Mouse (Mus musculus) thymus, postnatal 14 days (tissue): ENCODE data around the gene Ercc8.
A peak's percentile ranks its signal among the peaks of the same experiment; 100 is the strongest.

Experiments used
- DNase-seq: peaks from one replicate; pipeline ENCODE4 v3.0.0; 2021

Gene Ercc8

DNA sequence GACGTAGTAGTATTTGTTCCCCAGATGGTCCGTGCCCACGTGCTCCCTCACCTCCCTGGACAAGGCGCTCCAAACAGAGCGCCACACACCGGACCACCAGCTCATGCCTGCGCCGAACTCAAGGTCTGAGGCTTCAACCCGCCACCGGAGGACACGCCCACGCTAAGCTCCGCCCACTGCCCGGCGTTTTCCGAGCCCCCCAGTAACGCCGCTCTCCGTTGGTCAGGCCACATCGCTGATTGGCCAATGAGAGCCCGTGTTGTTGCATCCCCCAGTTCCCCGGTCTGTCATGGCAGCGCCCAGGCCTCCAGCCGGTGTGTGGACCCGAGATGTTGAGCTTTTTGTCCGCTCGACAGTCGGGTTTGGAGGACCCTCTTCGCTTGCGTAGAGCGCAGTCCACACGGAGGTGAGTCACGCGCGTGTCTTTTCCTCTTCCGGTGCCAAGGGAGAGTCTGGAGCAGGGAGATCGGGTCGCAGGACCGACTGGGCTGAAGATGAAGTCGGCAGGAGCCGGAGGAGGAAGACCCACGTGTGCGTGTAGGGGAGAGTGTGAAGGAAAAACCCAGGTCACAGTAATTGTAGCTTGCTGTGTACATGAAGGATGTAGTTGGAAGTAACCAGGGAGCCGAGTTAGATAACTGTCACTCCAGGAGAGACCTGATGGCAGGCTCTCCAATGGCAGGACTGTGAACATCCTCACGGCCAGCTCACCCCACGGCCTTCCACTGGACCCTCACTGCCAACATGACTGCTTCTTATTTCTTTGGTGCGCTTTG lies at the start of gene Ercc8, which contains the start of gene Ndufaf2:
Gene Ercc8, plus strand, starts transcription at position 267 of the 776 bp plus-strand sequence.
Gene Ndufaf2, minus strand, starts transcription at position 159 of the 776 bp plus-strand sequence.
- DNase-seq: peak; percentile 97

DNA sequence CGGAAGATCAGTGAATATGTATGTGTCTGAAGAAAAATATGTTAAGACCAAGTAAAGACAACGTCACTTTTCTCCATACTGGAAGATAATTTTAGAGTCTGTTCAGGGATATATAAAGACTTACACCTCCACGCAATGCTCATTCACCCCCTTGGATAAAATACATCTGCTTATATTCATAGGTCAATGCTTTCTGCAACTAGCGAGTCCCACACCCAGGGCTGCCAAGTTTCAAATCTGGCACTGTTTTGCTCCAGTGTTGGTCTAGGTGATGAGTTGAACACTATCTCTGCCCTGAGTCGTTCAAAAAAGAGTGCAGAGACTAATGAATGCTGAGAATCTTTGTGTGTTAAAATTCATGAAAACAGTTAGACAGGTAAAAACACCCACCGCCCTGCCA lies 47.6 kb upstream of the Ercc8 start:
- no peak for DNase-seq

DNA sequence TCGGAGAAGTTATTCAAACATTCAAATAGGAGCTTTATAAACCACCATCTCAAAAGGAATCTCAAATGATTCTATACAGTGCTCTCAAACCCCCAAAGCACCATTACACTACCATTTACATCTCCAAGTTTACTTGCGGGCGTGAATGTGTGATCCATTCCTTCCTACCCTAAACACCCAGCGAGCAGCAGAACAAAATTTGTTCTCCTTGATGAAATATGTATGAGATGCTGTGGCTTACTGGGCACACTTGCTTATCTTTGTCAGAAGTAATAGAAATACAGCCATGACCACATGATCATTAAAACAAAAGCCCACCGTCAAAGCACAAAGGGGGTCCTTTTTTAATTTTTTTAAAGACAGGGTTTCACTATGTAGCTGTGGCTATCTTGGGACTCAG lies 45.0 kb upstream of the Ercc8 start:
- no peak for DNase-seq

DNA sequence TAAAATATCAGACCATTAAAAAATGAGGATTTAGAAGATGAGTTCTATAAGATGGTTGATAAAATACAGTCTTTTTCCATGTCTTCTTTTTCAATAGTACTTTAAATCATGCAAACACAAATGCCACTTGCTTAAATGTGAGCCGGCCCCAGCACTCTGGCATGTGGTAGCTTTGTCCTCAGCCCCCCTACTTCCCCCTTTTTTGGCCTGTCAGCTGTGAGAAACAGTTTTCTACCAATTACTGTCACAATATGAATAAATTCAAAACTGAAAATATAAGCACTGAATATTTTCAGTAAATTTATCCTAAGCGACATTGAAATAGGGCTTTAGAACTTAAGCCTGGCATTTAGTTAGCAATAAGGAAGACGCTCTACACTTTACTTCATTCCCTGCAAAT lies 44.3 kb upstream of the Ercc8 start:
- no peak for DNase-seq

DNA sequence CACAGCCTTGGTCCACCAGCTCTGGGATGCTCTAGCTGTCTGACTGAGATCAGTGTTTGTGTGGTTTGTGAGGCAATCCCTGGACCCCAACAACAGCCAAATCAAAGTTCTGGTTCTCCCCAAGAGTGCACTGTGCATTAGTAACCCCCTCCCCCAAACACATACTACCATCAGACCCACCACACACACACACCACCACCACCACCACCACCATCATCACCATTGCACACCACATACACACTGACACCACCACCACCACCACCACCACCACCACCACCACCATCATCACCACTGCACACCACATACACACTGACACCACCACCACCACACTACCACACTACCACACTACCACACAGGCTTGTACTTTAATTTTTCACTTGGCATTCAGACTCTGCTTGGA lies 40.9 kb upstream of the Ercc8 start:
- no peak for DNase-seq

DNA sequence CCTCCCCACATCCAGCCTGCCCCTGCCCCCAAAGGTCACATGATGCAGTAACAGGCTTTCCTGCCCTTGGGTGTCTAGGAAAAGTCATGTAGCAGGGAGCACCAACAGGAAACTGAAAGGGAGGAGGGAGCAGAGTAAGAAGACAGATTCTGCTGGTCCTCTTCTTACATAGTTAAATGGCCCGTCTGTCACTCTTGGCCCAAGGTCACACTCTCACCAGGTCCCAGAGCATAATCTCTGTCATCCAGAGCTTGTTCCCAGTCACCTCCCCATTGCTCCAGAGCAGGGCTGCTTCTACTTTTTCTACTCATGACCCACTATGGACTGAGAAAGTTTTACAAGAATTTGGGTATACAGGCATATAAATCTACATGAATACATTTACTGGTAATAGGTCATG lies 40.3 kb upstream of the Ercc8 start:
- DNase-seq: no peak

DNA sequence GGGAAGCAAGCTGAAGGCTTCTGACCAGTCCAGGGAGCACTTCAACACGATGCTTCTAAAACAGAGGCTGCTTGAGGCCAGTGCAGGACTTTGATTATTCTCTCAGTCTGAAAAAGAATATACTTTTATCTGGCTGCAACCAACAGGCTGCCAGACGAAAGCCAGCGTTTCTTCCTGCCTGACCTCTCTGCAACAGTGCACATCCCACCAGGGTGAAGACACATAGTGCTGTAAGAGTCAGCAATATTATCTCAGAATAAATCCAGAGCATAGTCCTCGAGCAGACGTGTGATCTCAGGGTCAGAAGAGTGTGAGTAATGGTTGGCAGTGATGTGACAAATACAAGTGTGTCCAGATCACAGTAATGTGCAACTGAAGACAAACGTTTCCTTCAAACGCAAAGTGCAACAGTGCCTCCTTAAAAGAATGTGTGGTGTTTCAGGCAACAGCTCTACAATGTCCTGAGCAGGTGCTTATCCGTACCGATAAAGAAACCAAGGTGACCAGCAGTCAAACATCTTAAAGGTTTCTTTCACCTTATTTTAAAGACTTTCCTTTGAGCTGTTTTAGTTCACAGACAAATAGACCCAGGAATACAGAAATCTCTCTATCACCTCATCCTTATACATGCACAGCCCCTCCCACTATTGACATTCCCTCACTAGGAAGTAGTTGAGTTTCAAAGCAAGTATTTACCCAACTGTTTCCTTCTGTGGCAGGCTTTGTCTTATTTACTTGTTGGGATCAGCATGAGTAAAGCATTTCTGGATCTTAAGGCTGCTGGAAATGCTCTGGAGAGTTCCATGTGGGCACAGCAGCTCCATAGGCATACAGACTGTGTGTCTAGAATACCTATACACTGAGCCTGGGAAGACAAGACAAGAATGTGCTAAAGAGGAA lies 38.9 kb upstream of the Ercc8 start:
- no peak for DNase-seq

DNA sequence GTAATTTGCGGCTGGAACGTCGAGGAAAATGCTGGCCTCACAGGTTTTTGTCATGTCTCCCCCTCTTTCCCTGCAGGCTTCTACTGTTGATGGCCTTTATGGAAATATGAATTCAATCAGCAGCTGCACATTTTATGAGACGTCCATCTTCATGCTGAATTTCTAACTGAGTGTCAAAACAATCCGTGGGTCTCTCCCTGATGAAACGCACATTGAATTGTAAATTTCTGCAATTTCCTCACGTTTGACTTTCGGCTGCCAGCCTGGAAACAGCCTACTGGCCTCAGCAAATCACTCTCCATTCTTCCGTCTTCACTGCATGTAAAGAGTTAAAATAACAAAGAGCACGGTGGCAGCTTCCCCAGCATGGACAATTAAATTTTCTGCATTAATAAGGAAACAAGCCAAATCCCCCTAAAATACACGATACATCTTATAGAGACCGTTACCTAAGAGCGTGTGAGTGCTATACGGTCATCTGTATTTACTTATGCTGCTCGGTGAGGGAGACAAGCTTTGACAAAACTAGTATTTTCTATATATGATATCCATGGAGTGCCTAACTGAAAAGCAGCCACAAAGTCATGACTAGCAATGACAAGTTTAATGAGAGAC lies 35.3 kb upstream of the Ercc8 start:
- DNase-seq: no peak

DNA sequence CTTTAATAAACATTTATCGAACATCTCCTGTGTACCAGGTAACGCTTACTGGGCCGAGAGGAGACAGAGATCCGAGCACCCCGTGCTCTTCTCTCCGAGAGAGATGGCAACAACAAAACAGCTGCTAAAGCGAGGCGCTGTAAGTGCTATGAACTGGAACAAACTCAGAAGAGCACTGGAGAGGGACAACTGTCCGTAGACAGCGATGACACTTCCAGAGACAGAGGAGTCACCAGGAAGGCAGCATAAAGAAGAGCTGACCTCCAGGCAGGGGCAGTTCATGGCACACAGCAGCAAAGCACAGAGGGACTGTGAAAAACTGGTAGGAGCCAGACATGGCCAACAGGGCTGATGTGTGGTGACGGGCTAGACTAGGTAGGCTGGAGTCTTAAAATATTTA lies 34.4 kb upstream of the Ercc8 start:
- no peak for DNase-seq

DNA sequence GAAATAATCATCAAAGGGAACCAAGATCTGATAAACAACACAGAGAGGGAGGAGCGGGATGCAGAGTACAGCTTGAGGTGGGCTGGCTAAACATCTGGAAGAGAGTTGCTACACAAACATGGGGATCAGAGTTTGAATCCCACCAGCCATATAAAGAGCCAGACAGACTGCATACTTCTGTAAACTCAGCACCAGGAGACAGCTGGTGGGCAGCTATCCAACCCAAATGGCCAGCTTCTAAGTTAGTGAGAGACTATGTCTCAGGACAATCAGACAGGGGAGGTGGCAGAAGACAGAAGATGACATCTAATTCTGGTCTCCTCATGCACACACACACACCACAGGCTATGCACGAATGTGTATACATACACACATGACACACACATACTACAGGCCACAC lies 32.3 kb upstream of the Ercc8 start:
- no peak for DNase-seq

DNA sequence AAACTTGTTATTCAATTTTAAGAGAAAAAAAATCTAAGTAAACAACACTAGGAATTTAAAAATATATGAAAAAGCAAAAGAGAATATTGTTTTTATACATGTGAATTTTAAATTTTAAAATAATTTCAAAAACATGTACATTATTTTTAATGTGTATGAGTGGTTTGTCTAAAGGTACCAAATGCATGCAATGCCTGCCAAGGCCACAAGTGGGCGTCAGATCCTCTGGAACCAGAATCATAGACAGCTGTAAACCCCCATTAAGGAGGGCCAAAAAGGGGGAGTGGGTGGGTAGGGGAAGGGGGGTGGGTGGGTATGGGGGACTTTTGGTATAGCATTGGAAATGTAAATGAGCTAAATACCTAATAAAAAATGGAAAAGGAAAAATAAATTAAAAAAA lies 31.4 kb upstream of the Ercc8 start:
- DNase-seq: peak; percentile 61

DNA sequence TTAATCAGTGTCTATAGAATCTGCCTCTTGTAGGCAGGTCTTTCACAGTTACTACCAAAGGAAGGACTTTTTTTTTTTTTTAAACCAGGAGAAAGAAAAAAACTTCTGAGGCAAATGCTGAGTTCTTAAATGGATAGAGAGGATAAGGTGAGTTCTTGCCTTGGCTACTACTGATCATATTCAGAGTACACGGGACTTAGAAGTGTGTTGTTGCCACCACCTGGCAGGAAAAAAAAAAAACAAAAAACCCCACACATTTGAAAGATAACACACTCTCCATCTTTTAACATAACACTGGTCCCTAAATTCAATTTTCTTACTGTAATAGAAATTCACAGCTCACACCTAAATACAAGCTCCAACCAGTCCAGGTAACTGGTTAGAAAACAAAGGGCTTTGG lies 30.6 kb upstream of the Ercc8 start:
- DNase-seq: no peak

DNA sequence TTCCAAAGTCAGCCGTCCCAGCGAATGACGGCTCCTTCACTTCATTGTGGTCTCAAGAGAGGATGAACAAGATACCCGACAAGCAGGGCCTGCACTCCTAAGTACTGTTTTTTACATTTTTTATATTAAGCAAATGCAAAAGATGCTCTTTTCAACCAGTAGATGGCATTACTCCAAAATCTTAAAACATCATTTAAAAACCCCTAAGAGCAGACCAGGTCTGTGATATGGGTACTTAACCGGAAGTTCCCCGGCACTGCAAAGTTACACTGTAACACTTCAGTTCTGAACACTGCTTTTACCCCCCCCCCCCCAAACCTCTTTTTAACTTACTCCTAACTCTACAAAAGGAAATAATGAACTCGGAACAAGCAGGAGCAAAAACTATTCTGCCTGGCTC lies 29.5 kb upstream of the Ercc8 start:
- no peak for DNase-seq

DNA sequence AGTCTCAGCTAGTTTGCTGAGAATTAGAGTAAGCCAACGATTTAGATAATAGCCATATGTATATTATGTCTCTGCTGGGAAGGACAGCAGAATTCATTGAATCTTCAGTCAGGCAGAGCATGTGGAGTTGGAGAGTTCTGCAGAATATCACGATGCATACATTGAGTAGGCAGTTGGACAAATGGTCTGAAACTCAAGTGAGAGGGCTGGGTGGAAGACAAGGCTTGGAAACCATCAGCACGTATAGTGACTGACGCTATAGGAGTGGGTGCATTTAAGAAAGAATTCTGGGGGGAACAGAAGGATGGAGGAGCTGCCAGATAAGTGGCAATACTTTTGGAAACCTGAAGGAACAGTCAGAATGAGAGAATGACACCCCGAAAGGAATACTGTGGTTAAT lies 27.8 kb upstream of the Ercc8 start:
- DNase-seq: no peak

DNA sequence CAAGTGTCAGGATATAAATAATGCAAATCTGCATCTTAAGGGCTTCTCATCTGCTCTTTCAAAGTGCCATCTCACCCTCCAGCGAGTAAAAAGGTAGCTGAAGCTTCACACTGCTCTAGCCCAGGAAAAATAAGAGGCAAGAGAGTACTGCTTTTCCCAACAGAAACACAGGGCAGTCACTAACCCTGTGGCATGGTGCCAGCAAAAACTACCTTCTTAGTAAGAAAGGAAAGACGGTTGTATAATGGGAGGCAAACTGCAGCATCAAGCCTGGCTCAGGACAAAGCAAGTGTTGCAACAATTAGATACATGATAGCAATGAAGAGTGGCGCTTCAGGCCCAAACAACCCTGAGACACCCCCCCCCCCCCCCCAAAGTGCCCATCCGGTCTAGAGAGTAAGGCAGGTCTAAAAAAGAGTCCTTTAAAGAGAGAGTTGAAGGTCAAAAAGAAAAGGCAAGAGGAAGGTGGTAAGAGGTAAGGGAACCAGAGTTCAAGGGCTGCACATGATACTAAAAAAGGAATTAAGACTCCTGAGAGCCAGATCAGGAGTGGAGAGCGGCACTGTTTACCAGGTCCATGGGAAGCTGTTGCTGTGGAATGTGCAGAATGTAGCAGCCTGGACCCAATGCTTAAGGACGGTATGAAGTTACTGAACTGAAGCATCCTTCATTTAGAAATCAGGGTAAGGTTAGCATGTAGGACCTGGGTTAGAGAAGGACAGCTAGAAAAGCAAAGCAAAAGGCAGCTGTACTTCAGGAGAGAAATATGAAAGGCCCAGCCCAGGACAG lies 26.3 kb upstream of the Ercc8 start:
- no peak for DNase-seq

DNA sequence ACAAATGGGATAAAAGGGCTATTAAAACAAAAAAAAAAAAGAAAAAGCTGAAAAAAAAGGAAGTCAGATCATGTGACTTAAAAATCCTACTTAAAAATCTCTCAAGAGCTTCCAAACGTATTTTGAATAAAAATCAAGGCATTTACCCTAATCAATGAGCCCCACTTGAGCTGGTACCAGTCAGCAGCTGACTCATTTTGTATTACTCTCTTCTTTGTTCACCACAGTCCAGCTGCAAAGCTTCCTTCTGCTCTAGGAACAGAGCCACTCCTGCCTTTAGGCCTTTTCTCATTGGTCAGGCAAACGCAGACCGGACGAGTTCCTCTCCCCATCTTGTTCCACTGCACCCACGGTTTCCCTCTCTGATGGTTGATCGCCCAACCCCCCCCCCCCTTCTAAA lies 22.9 kb upstream of the Ercc8 start:
- DNase-seq: no peak

DNA sequence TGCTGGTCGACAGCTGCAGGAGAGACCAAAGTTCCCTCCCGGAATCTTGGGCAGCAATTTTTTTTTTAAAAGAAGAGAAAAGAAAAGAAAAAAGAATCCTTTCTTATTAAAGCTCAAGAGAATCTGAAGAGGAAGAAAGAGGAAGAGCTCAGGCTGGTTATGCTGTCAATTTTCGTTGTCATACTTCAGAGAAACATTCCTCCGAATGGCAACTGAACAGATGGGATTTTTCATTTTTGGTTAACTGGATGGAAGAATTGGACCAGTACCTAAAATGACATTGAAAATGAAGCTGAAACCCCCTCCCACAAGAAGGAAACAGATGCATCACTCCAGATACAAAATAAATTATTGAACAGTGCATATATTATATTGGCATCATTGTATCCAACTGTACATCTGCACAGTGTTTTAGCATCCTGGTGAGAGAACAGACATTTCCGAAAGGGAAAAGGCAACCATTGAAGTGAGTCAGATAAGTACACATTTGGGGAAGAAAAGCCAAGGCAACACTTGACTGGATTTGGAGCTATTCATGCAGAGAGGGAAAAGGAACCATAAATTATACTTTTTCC lies 20.0 kb upstream of the Ercc8 start:
- no peak for DNase-seq

DNA sequence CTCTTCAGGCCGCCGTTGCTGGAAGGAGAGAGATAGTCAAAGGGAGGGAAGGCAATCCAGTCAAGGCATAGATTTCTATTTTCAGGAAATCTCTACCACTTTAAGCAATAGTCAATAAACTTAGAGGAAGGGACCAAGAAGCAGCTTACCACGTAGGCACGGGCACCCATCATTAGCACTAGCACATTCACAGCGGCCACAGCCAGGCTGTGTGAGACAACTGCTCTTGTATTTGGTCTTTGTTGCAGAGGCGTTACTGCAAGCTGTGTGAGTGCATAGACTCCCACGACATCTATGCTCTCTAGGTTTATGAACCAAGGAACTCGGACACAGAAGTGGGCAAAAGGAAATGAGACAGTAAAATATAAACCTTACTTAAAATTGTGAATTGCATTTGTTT lies 14.4 kb upstream of the Ercc8 start:
- DNase-seq: no peak

DNA sequence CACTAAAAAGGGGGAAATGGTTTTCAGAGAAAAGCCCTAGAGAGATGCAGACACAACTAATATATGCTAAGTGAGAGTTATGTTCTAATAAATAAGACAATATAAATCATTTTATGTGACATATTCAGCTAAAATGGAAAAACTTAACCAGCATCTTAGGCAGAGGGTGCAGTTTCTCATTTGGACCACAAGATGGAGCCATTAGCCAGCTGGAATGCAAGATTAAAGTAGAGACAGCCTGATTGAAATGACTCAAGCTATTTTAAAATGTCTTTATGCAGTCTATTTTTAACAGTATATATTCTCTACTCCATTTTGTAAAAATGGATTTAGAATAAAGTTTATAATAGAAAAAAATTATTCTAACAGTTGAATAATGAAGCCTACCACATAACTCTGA lies 6.7 kb upstream of the Ercc8 start:
- DNase-seq: peak; percentile 26

DNA sequence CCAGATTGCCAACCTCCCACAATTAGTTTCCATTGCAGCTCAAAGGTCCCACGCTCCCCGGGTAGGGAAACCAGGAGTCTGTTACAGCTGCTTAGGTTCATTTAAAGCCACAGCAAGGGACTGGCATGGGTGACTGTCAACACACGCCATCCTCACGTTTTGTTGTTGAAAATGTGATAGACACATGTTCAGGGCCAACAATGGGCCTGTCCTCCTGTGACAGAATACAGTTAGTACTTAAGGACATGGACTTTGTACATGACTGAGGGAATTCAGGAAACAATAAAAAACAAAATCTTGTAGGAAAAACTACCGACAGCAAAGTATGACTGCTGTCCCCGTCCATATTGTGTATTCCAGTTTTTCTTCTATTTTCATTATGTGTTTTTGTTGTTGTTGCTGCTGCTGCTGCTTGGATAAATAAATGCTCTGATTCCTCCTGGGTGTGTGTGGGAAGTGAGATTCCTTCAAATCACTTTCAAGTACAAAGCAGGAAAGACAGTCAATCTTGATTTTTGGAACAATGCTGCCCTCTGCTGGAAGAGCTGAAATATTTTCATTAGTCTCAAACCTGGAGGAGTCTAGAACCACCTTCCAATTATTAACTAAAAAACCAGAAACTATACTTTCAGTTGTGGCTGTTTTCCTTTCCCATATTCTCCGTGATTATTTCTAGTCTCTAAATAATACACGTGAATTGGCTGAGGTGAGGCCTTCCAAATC lies 5.7 kb upstream of the Ercc8 start:
- peak; percentile 63 for DNase-seq

DNA sequence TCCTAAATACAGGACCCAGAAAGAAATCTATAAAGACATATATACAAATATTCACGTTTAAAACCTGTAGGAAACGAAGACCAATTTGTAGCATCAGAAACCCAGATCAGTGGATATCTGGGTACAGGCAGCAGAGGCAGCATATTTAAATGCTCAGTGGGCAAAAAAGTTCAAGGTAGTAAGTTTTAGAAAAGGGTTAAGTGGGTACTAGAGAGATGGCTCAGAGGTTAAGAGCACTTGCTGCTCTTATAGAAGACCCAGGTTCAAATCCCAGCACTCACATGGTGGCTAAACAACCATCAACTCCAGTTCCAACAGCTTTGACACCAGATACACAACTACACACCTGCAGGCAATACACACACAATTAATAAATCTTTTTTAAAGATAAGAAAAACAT lies 1.4 kb upstream of the Ercc8 start:
- DNase-seq: no peak
